Mouse (Mus musculus): ENCODE results near the gene Edn2. TPM values are rescaled to one million over a fixed set of nuclear protein-coding genes. Genes with fewer than 3 reads are reported as not detected.

Gene Edn2
- total RNA-seq, 2 experiments from 2014 or later: not detected

DNA sequence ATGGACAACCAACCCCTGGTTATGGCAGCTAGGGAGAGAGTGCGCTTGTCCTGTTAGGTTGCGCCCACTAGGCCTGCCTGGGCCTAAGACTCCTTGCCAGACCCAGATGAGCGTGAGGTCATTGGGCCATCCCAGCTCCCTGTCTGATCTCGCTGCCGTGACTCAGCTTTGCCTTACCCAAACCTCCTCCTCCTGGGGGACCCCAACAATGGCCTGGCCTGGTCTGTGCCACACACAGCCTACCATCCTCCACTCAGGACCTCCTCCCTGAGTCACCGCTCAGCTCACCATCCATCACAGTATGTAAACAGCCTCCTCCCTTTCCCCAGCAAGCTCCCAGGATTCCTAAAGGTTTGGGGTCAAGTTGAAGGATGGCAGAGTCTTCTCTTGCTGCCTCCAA, 9.1 kb upstream of the Edn2 start:
- intact Hi-C loops (cut with DNase I): no loop called here
- DNase-seq (ENCODE audit: low spot score in 2 of 2): no peak

DNA sequence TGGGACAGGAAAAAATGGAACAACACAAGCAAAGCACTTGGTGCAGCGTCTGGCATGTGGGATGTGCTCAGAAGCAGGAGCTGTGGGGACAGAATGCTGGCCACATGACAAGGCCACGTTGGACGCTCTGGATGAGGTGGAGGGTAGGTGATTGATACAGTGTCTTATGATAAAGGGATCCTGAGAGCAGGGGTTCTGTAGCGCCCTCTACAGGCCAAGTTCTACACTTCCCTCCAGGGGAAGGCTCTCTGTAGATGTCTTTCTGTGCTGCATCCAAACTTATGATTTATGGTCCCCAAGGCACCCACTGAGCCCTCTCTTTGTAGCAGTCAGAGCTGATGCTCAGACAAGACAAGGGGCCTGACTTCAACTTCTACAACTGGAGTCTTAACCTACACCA, 8.4 kb upstream of the Edn2 start:
- intact Hi-C loops (cut with DNase I): no loop called here
- DNase-seq (ENCODE audit: low spot score in 2 of 2): no peak

DNA sequence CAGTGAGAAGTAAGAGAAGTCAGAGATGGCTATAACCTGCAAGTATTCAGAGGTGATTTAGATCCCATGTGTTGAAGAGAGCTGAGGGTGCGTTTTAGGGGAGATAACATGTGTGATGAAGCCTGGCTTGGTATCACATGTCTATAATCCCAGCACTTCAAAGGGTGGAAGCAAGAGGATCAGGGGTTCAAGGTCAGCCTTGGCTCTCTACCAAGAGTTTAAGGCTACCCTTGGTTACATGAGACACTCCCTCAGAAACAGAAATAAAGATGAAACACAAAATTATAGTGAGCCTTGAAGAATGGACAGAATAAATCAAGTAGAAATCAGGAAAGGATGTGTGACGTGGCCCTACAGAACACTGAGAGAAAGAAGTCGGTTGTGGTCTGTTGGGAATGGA, 7.3 kb upstream of the Edn2 start:
- intact Hi-C loops (cut with DNase I): no loop called here
- DNase-seq (ENCODE audit: low spot score in 2 of 2): no peak

DNA sequence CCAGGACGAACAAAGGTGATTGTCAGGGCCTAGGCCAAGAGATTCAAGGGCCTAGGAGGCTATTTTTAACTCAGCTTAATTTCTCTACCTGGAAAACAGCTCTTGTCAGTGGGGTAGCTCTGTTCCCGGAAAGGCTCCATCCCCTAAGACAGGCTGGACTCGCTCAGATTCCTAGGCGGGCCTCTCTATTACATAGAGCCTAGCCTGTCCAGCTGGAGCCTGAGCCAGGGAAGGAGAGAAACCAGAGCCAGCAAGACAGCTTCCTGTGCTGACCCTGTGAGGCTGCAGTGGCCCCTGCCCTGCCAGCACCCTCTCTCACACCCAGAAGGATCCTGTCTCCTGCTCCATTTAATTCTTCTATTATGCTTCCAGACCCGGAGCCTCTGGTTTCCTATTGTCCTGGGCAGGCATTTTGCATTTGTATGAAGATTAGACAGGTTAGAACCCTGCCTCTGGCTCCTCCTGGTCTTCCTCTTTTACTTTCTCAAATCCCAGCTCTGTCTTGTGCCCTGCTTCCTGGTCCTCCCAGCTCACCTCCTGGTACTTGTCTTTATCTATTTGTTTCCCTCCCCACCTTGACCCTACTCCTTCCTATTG, 2.2 kb upstream of the Edn2 start:
- intact Hi-C loops (cut with DNase I): no loop called here
- no peak for DNase-seq (ENCODE audit: low spot score in 2 of 2)

DNA sequence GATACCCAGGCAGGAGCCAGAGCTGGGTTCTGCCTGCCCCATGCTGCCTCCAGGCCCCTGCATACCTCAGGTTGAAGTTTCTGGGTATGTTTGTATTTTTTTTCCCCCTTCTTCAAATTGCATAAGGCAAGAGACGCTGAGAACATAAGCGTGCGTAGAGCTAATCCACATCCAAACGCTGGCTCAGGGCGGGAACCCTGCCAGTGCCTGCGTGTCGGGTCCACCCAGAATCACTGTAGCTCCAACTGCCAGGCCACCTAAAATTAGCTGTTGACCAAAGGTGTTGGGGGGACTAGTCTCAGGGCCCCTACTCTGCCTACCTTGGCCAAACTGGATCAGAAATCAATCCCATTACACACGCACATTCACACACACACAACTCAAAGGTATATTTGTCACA, 1.6 kb downstream of the Edn2 start:
- no peak for DNase-seq (ENCODE audit: low spot score in 2 of 2)
- intact Hi-C loops (cut with DNase I): no loop called here

DNA sequence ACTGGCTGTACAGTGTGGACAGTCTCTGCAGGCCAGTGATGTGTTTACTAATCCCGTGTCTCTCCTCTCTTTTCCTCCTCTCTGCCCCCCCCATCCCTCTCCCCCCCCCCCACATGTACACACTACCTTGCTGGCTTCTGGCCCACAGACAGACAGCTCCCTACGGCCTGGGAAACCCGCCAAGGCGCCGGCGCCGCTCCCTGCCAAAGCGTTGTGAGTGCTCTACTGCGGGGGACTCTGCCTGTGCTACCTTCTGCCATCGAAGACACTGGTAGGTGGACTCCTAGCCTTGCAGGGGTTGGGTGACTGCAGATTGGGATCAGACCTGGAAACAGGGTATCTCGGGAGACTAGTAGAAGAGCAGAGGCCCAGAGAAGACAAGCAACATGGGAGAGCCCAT, 2.2 kb downstream of the Edn2 start:
- peak; percentile 61 to 69 for DNase-seq (ENCODE audit: low spot score in 2 of 2)
- intact Hi-C loops (cut with DNase I): no loop called here

DNA sequence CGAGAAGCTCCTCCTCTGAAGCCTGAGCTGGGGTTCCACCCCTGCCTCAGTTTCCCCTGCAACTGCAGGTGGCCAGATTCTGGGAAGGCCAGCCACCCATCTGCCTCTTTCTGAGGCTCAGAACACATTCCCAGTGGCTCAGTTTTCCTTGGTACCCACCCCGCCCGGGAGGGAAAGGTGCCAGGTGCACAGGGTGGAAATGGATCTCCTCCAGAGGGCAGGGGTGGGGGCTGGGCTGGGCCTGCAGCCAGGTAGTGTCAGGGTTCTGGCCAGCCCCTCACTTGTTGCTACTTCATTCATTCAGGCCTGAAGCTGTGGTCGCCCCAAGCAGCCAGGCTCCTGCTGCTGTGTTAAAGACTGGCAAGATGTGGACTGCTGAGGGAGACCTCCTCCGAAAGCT, 3.3 kb downstream of the Edn2 start:
- intact Hi-C loops (cut with DNase I): no loop called here
- DNase-seq (ENCODE audit: low spot score in 2 of 2): no peak

DNA sequence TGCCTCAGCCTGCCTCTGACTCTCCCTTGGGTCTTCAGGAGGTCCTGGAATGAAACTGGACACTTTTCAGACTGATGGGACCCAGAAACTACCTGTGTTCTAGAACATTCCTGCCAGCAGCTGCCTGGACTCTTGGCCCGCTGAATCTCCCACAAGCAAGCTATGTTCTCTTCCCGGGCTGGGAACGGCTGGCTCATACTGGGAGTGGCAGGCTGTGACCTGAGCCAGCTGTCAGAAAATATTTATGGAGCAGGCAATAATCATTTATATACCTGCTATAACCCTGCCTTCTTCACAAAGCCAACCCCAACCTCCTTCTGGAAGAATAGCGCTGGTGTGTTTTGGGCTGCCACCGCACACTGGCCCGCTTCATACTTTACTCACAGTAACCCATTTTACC, 6.8 kb downstream of the Edn2 start:
- intact Hi-C loops (cut with DNase I): no loop called here
- no peak for DNase-seq (ENCODE audit: low spot score in 2 of 2)

DNA sequence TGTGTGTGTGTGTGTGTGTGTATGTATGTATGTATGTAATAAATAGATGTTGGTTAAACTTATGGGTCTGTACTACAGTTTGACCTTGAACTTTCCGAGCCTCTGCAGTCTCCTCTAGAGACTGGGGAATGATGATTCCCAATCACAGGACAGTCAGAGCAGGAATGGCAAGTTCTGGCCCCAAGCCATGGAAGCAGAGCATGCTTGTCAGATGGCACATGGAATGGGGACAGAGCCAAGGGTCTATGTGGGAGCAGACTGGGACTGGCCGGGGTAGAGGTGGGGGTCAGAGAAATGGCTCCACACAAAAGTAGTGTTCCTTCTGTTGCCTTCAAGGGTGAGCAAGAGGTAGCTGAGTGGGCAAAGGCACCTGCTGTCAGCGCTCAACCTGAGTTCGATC, 7.3 kb downstream of the Edn2 start:
- intact Hi-C loops (cut with DNase I): no loop called here
- no peak for DNase-seq (ENCODE audit: low spot score in 2 of 2)

DNA sequence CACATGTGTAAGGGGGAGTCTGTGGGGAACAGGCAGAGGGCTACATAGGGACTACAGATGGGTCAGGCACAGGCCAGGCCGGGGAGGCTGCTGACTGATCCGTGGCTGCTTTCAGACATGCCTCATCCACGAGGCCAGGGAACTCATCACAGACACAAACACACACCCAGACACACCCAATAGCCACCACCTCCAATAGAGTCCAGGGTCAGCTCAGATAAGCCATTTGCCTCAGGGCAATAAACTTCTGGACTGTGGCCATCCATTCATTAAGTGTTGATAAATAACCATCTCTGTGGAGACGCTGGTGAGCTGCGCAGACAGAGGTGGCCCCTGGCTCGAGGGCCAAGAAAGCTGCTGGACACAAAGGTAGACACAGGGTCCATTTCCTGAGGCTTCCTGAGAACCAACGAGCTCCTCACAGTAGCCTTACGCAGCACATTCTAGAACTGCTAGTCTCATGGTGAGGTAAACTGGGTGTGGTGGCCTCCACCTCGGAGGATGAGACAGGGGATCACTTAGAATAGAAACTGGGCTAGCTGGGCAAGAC, 9.5 kb downstream of the Edn2 start:
- intact Hi-C loops (cut with DNase I): no loop called here
- no peak for DNase-seq (ENCODE audit: low spot score in 2 of 2)

DNA sequence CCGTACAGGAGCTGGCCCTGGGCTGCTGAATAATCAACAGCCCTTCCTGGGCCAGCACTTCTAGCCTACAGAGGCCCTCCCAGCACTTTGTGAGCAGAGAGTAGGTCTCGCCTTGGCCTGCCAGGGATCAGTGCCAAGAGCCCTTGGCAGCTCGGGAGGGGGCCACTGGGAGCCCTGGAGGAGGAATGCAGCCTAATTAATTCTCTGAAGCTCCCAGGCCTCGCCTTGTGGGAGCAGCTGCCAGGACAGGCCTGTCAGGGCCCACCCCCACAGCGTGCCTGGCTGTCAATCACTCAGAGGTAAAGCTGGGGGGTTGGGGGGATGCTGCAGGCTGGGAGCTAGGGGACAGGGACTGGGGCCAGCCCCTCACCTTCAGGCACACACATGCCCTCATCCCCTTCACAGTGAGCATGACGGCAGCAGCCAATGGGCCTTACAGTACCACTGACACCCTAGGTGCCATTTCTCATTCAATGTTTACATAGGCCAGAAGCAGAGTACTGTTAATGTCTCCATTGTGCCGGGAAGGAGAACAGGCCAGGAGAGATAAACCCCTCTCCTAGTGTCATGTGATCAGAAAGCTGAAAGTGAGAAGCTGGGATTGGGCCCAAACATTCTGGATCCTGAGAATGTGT, 11.2 kb downstream of the Edn2 start:
- intact Hi-C loops (cut with DNase I): no loop called here
- peak in 1 of 2 experiments; percentile 43 for DNase-seq (ENCODE audit: low spot score in 2 of 2)

DNA sequence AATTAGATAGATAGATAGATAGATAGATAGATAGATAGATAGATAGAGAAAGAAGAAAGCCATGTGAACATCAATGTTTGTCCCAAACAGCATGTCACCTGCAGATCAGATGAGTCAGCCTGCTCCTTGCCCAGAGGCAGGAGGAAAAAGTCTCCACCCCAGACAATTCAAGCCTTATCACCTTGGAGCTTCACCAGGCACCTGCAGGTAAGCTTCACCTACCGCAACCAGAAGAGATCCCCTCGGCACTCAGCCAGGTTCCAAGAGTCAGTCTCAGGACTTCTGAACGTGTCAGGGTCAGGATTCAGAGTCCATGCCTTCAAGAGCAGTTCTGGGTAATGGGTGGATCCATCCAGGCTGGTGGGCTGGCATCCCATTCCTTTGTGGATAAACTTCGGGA, 18.1 kb downstream of the Edn2 start:
- DNase-seq (ENCODE audit: low spot score in 2 of 2): no peak
- intact Hi-C loops (cut with DNase I): no loop called here

DNA sequence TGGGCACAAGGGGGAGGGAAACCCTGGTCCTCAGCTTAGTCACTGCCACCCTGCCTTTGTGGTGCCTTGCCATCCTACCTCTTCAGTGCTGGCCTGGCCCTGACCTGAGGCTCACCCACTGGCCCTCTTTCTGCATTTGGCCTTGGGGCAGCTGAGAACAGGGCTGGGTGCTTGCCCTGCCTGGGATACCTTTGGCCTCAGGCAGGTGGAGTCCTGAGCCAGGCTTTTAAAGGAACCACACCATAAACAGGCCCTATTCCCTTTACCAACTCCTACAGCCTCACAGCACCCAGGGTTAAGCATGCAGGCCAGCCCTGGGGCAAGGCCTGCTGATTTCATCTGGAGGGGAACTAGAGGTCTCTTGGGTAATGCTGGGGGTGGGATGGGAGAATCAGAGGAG, 19.5 kb downstream of the Edn2 start:
- intact Hi-C loops (cut with DNase I): no loop called here
- no peak for DNase-seq (ENCODE audit: low spot score in 2 of 2)

DNA sequence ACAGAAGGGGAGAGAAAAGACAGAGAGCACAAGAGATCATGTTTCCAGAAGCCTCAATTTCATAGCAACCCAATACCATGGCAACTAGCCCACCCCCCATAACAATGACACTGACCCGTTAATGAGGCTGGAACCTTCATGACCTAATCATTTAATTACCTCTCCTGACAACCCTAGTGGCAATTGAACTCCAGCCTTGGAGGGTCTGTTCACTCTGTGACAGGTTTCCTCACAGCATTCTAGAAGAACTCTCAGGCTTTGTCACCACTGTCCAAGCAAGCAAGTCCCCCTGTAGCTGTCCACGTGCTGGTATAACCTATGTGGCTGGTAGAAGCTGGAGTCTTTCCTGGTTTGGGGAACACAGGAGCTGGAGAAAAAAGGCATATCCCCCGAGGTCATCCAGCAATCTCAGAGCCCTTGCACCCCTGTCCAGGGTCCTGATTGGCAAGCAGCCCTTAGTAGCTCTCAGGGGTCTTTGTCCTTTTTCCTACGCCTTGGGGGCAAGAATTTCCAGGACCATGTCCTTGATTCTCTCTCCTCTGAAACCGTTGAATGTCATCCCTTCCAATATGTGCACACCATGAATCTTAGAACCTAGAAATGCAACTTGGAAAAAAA, 23.5 kb downstream of the Edn2 start:
- DNase-seq (ENCODE audit: low spot score in 2 of 2): no peak
- intact Hi-C loops (cut with DNase I): no loop called here

DNA sequence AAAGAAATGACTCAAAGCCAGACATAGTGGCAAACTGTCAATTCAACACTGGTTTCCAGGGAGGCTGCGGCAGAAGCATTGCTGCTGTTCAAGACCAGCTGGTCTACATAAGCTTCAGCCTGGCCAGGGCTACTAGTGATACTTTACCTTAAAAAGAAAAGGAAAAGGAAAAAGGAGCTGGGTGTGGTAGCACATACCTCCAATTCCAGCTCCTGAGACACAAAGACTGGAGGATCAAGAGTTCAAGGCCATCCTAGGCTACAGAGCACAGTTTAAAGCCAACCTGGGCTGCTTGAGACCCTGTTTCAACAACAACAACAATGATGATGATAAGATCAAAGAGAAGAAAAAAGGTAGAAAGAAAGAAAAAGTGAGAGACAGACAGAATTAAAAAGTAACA, 25.4 kb downstream of the Edn2 start:
- intact Hi-C loops (cut with DNase I): no loop called here
- no peak for DNase-seq (ENCODE audit: low spot score in 2 of 2)

DNA sequence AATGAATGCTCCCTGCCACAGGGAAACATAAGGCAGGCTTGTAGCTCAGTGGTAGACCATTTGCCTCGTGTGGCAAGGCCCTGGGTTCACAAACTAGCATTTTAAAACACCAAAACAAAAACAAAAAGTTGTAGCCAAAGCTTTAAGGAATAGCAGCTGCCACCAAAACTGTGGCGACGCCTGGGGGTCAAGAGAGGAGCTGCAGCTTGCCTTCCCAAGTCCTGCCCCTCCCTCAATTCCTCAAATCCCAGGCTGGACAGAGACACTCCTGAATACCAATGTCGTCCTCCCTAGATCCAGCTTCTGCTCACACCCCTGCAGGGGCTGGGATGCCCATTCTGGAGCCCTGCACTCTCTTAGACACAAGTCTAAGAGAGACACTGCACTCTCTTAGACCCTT, 25.9 kb downstream of the Edn2 start:
- DNase-seq (ENCODE audit: low spot score in 2 of 2): no peak
- intact Hi-C loops (cut with DNase I): no loop called here

DNA sequence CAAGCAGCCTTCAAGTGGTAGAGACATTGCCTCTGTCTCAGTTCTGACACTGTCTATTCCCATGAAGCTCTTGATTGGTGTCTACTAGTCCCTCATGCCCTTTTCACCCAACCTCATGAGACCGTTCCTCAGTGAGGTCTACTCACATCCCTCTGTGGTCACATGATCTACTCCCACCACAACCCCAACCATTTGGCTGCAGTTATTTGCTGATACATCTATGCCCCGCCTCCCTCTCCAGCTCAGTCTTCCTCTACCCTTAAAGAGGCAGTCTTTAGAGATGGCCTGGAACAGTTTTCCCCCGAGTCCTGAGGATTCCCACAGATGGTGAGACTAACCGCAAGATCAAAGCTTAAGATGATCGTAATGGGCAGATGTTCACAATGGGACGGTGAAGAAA, 27.2 kb downstream of the Edn2 start:
- intact Hi-C loops (cut with DNase I): no loop called here
- no peak for DNase-seq (ENCODE audit: low spot score in 2 of 2)

DNA sequence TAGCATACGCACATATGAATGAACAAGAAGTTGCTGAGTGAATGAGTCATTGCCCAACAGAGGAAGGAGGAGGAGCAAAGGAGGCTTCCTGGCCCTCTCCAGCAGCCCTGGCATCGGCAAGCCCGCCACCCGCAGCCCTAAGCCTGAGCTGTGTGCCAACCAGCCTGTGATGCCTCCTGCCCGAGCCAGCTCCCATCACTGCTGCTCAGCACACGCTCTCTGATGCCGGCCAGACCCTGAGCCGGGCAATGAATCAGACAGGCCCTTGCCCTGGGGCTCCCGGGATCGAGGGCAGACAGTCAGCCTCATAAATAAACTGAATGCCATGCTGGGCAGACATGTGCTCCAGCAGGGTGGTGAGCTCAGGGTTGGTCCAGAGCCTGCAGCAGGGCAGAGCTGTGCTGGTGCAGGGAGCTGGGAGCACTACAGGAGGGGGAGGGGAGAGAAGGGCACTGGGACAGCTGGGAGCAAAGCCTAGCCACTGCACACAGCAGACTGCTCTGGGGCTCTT, 27.7 kb downstream of the Edn2 start:
- DNase-seq (ENCODE audit: low spot score in 2 of 2): peak; percentile 60 to 79
- intact Hi-C loops (cut with DNase I): no loop called here

DNA sequence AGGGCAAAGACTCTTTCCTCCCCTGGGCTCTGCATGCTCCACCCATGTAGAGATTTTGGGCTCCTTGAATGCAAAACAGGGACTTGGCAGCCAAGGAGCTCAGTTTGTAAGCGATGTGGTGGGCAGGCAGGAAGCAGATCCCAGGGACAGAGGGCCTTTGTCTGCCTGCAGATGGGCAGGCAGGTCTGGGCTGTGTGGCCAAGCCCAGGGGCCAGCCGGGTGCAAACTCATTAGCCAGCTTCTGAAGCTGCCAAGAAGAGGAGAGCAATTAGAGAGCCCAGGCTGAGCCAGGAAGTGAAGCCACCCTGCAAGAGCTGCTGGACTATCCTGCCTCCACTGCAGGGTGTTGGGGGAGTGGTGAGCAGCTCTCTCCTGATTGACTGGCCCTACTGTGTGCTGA, 28.9 kb downstream of the Edn2 start:
- intact Hi-C loops (cut with DNase I): no loop called here
- peak; percentile 42 to 49 for DNase-seq (ENCODE audit: low spot score in 2 of 2)

DNA sequence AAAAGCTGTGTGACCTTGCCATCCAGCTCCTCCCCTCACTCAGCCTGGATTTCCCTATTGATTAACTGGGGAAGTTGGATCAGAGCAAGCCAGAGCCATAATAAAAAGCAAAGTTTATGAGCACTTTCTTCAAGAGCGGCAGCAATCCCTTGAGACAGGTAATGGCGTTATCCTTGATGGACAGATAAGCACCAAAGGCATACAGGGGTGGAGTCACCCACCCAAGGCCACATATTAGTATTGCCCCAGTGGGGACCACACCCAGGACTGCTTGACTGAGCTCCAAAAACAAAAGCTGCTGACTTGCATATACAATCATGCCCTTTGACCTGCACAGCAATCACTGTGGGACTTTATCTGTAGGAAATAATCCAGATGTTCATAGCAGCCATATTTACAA, 31.0 kb downstream of the Edn2 start:
- intact Hi-C loops (cut with DNase I): no loop called here
- DNase-seq (ENCODE audit: low spot score in 2 of 2): no peak

DNA sequence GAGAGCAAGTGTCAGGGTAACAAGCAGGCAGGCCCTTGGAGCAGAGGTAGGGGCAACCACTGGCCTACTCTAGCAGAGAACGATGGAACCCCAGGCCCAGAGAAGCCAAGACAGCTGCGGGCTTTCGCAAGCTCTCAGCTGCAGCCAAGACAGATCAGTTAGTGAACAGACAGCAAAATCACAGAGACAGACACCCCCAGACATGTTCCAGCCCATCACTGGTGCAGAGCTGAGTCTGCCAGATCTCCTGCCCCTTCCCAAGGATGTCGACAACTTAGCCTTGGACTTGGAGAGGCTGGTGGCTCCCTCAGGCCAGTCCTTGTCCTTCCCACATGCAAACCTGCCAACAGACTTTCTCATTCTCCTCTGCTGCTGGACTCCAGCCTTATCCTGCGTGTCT, 33.0 kb downstream of the Edn2 start:
- DNase-seq (ENCODE audit: low spot score in 2 of 2): no peak
- intact Hi-C loops (cut with DNase I): no loop called here
